Mouse (Mus musculus) thymus, adult 2 months (tissue): ENCODE results near the gene Tac4.

Source experiments
- CTCF ChIP-seq: fragments of 200-500 bp; IDR thresholded peaks from 2 replicates; pipeline ENCODE4 v1.5.1; 2012; ENCODE audit warnings: mild to moderate bottlenecking, control low read depth, low read length, moderate library complexity, borderline replicate concordance; ENCODE audit not compliant: control insufficient read depth, poor library complexity, insufficient read depth; ENCODE audit errors: extremely low read depth
- POLR2A ChIP-seq: fragments of 200-500 bp; IDR thresholded peaks from 2 replicates; pipeline ENCODE4 v1.6.1; 2012; ENCODE audit warnings: mild to moderate bottlenecking, low read length, control low read depth, moderate library complexity; ENCODE audit not compliant: control insufficient read depth, poor library complexity, insufficient read depth; ENCODE audit errors: extremely low read depth

DNA sequence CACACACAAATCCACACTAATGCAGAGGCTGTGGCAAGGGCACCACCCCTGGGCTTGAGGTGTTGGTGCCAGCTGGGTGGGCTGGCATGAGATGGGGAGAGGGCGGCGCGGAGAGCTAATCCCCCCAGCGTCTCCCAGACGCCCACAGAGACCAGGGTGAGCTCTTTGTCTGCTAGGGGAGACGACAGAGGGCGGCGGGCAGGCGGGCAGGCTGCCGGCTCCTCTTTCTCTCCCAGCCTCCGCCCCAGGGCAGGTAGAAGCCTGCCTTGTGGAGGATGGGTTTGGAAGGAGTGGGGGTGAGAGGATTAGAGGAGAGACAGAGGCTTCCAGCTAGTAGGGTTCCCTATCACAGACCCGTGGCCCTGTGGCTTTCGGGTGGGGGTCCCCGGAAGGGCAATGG is 14.3 kb upstream of the Tac4 start:
- TF ChIP-seq CTCF: no peak
- TF ChIP-seq POLR2A: no peak
